Mouse (Mus musculus) effector memory CD4-positive, alpha-beta T cell, adult 7 months (primary cell): ENCODE data around the gene Ascc2. TPM values are rescaled to one million over a fixed set of nuclear protein-coding genes. Genes with fewer than 3 reads are reported as not detected.

Experiments used
- polyA plus RNA-seq: library from polyadenylated mRNA; unstranded; fragments of 100-300 nt; shearing (Covaris generic); gene quantifications from one replicate; pipeline ENCODE4 v1.2.1, GENCODE M21; 2017

Gene Ascc2
- polyA plus RNA-seq, result 38.4 TPM

DNA sequence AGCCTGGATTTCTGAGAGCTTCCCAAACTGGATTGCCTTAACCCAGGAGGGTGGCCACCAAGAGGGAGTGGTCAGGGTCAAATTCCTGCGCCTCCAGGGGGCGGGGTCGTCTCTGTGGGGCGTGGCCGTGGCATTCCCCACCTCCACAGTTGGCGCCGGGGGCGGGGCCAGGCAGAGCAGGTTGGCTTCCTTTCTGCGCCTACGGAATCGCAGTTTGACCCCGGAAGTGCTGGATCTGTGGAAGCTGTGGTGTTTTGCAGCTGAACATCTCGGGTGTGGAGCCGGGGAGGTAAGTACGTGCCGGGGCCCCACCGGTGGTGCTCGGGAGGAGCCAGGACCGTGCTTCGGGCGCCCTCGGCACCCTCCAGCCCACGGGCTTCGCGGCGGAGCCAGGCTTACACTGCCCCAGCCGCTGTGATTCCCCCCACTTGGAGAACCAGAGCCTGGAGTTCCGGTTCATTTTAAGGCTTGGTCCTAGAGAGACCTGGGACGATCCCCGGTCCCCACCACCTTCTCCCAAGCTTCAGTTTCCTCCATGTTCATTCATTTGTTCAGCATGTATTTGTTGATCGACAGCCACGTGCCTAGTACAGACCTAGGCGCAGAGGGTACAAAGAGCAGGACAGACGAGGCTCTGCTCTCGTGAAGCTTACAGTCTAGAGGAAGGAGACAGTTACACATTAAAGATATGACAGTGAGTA is at the start of gene Ascc2:
Gene Ascc2 (plus strand): TSS at position 214 of the 701 bp plus-strand sequence.

DNA sequence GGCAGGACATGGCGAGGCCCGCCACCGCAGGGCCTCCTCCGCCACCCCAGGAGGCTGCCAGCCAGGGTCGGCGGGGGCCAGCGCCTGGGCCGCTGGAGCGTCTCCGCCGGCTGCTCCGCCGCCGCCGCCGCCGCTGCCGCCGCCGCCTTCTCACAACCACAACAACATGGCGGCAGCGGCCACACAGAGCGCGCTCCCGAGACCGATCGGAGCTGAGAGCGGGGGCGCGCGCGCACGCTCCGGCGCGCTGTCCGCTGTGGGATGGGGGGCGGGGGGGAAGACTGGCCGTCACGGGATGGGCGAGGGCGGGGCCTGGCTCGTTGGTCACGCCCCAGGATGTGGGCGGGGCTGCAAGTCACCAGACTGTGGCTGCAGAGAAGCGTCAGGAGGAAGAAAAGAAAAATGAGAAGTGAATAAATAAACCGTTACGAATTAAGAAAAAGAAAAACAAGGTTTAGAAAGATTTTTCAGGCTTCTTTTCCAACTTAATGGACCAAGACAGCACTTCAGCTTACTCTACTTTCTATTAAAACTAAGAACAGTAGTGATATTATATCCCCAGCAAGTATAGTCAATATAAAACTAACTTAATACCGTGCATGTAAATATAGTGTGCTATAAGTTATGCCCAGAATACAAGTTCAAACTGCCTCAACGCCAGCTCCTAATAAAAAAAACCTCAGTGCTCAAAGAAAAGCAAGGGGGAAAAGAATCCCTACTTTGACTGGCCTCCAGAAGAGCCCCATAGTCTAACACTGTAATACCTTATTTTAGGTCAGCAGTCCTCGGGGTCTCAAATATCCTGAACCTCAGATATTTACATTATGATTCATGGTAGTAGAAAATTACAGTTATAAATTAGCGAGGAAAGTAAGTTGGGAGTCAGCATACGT is 42.7 kb upstream of the Ascc2 start, which contains the start of gene Mtmr3:
Gene Mtmr3 (minus strand): TSS at position 256 of the 893 bp plus-strand sequence.

DNA sequence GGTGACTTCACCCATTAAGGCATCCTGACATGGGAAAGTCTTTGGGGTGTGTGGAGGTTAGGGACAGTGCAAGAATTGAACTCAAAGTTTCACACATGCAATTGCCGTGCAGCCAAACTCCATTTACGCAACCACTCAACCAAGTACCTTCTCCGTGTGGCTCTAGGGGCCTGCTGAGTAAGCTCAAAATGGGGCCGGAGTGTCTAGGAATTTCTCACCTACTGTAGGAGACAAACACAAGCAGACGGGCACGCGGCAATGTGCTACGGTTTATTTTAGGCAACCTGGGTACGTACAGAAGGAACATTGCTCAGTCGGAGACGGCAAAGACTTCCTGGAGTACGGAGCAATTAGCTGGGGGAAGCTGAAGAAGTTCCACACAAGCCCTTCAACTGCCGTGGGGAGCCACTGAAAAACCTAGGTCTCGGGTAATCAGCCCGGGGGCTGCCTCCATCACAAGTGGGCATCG is 17.5 kb upstream of the Ascc2 start, which contains the start of gene Gm11032:
Gene Gm11032 (plus strand): TSS at position 51 of the 469 bp plus-strand sequence.

DNA sequence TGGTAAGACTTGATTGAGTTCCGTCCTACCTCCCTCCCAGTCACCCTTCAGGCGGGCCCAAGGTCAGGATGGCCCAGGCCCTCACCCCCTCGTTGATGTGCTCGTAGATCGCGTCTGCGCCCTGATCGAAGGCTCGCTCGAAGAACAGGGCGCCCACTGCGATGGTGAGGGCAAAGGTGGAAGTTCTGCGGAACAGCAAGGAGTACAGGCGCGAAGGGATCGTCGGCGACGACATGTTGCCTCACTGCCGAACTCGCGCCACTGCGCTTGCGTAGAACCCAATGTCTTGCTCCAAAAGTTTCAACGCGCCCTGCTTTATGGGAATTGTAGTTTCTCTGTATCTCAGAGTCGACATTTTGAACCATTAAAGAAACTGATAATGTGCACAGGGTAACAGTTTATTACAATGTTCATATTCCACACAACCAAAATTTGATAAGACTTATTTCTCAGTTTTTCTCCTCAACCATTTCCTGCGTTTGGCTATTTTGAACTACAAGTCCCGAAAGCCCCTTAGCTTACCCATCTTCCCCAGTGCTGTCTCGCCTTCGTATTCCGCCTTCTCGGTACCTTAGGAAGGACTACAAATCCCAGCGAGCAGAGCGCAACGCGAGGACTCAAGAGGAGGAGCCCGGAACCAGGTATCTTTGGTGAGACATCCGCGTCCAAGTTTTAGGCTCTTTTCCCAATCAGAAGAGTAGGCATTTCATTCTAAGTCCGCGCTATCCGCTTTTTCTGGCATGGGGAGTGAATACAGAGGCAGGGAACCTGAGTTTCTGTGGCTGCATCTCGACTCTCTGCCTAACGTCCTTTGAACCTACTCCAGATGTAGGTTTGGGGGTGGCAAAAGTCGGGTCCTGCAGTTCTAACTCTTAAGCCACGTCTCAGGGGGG is 66.8 kb downstream of the Ascc2 start, which contains the start of the genes Uqcr10 and Zmat5:
Gene Uqcr10 (minus strand): TSS at position 271 of the 893 bp plus-strand sequence.
Gene Zmat5 (plus strand): TSS at position 607 of the 893 bp plus-strand sequence.

Other genes starting within 250 kb of the Ascc2 start
- gene Hormad2, start 196.6 kb upstream of the Ascc2 start, polyA plus RNA-seq, result not detected
- 90.6 TPM for gene Mtmr3, start 42.9 kb upstream of the Ascc2 start, polyA plus RNA-seq
- not detected for gene Gm11032, start 17.7 kb upstream of the Ascc2 start, polyA plus RNA-seq
- gene Uqcr10, start 66.6 kb downstream of the Ascc2 start, polyA plus RNA-seq, result 274 TPM
- gene Zmat5, start 66.9 kb downstream of the Ascc2 start, polyA plus RNA-seq, result 49.5 TPM
- gene Cabp7, start 109.0 kb downstream of the Ascc2 start, polyA plus RNA-seq, result not detected
- gene Nf2, start 211.8 kb downstream of the Ascc2 start, polyA plus RNA-seq, result 47.5 TPM
- 18.9 TPM for gene Nipsnap1, start 236.2 kb downstream of the Ascc2 start, polyA plus RNA-seq